Mouse (Mus musculus): ENCODE data around the gene Abhd11. TPM values are rescaled to one million over a fixed set of nuclear protein-coding genes. Genes with fewer than 3 reads are reported as not detected.

Abhd11 gene
- polyA plus RNA-seq, 1 experiment from 2014 or later = 42.7 TPM

- no peak overlapping the region for H3K4me2 ChIP-seq (ENCODE audit: low read depth, low read length)
- no peak overlapping the region for H3K9ac ChIP-seq (replicated peaks; ENCODE audit: low read length)
- DNase-seq (ENCODE audit: low spot score) (no peak), ATAC-seq (replicated peaks; ENCODE audit: insufficient number of reproducible peaks, low FRiP score, low TSS enrichment, low read depth) (no peak)
- H3K4me1 ChIP-seq (ENCODE audit: control insufficient read depth, insufficient read depth, low read length) = no peaks in the 10 kb centered on the region
- no peaks in the 10 kb centered on the region for H3K36me3 ChIP-seq (replicated peaks; ENCODE audit: control insufficient read depth, insufficient read depth, low read depth, low read length)
- no peaks in the 10 kb centered on the region for H3K27me3 ChIP-seq (ENCODE audit: control insufficient read depth, insufficient read depth, low read length)
- H3K4me3 ChIP-seq (ENCODE audit: low read depth, low read length) = no peak overlapping the region
- H3K27ac ChIP-seq (replicated peaks; ENCODE audit: low read depth, low read length) = no peak overlapping the region
- 89% methylated on average over 4 of the region's 4 CpGs for WGBS
- H3K9me3 ChIP-seq (replicated peaks; ENCODE audit: control insufficient read depth, low read length) = no peaks in the 10 kb centered on the region
These were observed 31.1 kb upstream of the Abhd11 start for GRCm38 (mm10) chr5:134977837-134978236.

GRCm38 (mm10) chr5:134981149-134981548 is 27.8 kb upstream of the Abhd11 start:
- Histone ChIP-seq H3K4me1 (ENCODE audit: control insufficient read depth, insufficient read depth, low read length) (no peaks in the 10 kb centered on the region; the same call in 1 of the 2 replicates), H3K27ac (replicated peaks; ENCODE audit: low read depth, low read length) (no peak overlapping the region), H3K9me3 (replicated peaks; ENCODE audit: control insufficient read depth, low read length) (no peaks in the 10 kb centered on the region), H3K4me2 (ENCODE audit: low read depth, low read length) (no peak overlapping the region), H3K9ac (replicated peaks; ENCODE audit: low read length) (no peak overlapping the region), H3K36me3 (replicated peaks; ENCODE audit: control insufficient read depth, insufficient read depth, low read depth, low read length) (no peaks in the 10 kb centered on the region), H3K4me3 (ENCODE audit: low read depth, low read length) (no peak overlapping the region), H3K27me3 (ENCODE audit: control insufficient read depth, insufficient read depth, low read length) (peaks cover 16% of the 10 kb centered on the region)
- 49% methylated on average over 10 of the region's 10 CpGs for WGBS
- no peak for ATAC-seq (replicated peaks; ENCODE audit: insufficient number of reproducible peaks, low FRiP score, low TSS enrichment, low read depth)
- no peak for DNase-seq (ENCODE audit: low spot score)

- DNase-seq (ENCODE audit: low spot score) (no peak), ATAC-seq (replicated peaks; ENCODE audit: insufficient number of reproducible peaks, low FRiP score, low TSS enrichment, low read depth) (no peak)
- 81% methylated on average over 1 of the region's 1 CpGs for WGBS
- H3K27ac ChIP-seq (replicated peaks; ENCODE audit: low read depth, low read length) = no peak overlapping the region
- peaks cover 35% of the 10 kb centered on the region for H3K27me3 ChIP-seq (ENCODE audit: control insufficient read depth, insufficient read depth, low read length)
- H3K9ac ChIP-seq (replicated peaks; ENCODE audit: low read length) = no peak overlapping the region
- no peak overlapping the region for H3K4me2 ChIP-seq (ENCODE audit: low read depth, low read length)
- H3K4me1 ChIP-seq (ENCODE audit: control insufficient read depth, insufficient read depth, low read length) = peaks cover 2% of the 10 kb centered on the region
- H3K9me3 ChIP-seq (replicated peaks; ENCODE audit: control insufficient read depth, low read length) = no peaks in the 10 kb centered on the region
- no peaks in the 10 kb centered on the region for H3K36me3 ChIP-seq (replicated peaks; ENCODE audit: control insufficient read depth, insufficient read depth, low read depth, low read length)
- no peak overlapping the region for H3K4me3 ChIP-seq (ENCODE audit: low read depth, low read length)
These were observed 25.8 kb upstream of the Abhd11 start for GRCm38 (mm10) chr5:134983111-134983510.

GRCm38 (mm10) chr5:134983771-134984170 is 25.2 kb upstream of the Abhd11 start:
- no peak overlapping the region for H3K4me2 ChIP-seq (ENCODE audit: low read depth, low read length)
- DNase-seq (ENCODE audit: low spot score) (no peak), ATAC-seq (replicated peaks; ENCODE audit: insufficient number of reproducible peaks, low FRiP score, low TSS enrichment, low read depth) (no peak)
- H3K27ac ChIP-seq (replicated peaks; ENCODE audit: low read depth, low read length) = no peak overlapping the region
- no peak overlapping the region for H3K9ac ChIP-seq (replicated peaks; ENCODE audit: low read length)
- no peaks in the 10 kb centered on the region for H3K36me3 ChIP-seq (replicated peaks; ENCODE audit: control insufficient read depth, insufficient read depth, low read depth, low read length)
- WGBS = 6% methylated on average over 3 of the region's 3 CpGs
- H3K4me3 ChIP-seq (ENCODE audit: low read depth, low read length) = no peak overlapping the region
- peaks cover 2% of the 10 kb centered on the region for H3K4me1 ChIP-seq (ENCODE audit: control insufficient read depth, insufficient read depth, low read length)
- peaks cover 35% of the 10 kb centered on the region for H3K27me3 ChIP-seq (ENCODE audit: control insufficient read depth, insufficient read depth, low read length)
- no peaks in the 10 kb centered on the region for H3K9me3 ChIP-seq (replicated peaks; ENCODE audit: control insufficient read depth, low read length)

- Histone ChIP-seq H3K4me3 (ENCODE audit: low read depth, low read length) (peak within 1 kb of the TSS; percentile 22), H3K27ac (replicated peaks; ENCODE audit: low read depth, low read length) (no peak within 1 kb of the TSS), H3K9ac (replicated peaks; ENCODE audit: low read length) (peak within 1 kb of the TSS; percentile 34), H3K36me3 (replicated peaks; ENCODE audit: control insufficient read depth, insufficient read depth, low read depth, low read length) (no peaks in the 10 kb centered on the region), H3K27me3 (ENCODE audit: control insufficient read depth, insufficient read depth, low read length) (peaks cover 35% of the 10 kb centered on the region), H3K9me3 (replicated peaks; ENCODE audit: control insufficient read depth, low read length) (no peaks in the 10 kb centered on the region), H3K4me2 (ENCODE audit: low read depth, low read length) (peak within 1 kb of the TSS; percentile 39), H3K4me1 (ENCODE audit: control insufficient read depth, insufficient read depth, low read length) (peaks cover 2% of the 10 kb centered on the region)
- WGBS = under 1% methylated on average over 25 of the region's 25 CpGs
- peak; percentile 57 for DNase-seq (ENCODE audit: low spot score)
- peak; percentile 72 for ATAC-seq (replicated peaks; ENCODE audit: insufficient number of reproducible peaks, low FRiP score, low TSS enrichment, low read depth)
These were observed 23.2 kb upstream of the Abhd11 start, which contains the start of gene Cldn3 for GRCm38 (mm10) chr5:134985633-134986297. Cldn3 (plus strand) TSS chr5:134986214.

- 3% methylated on average over 79 of the region's 79 CpGs for WGBS
- H3K9me3 ChIP-seq (replicated peaks; ENCODE audit: control insufficient read depth, low read length) = no peaks in the 10 kb centered on the region
- DNase-seq (ENCODE audit: low spot score) (peak; percentile 43), ATAC-seq (replicated peaks; ENCODE audit: insufficient number of reproducible peaks, low FRiP score, low TSS enrichment, low read depth) (no peak)
- H3K4me2 ChIP-seq (ENCODE audit: low read depth, low read length) = peak overlapping the region; percentile 39
- H3K4me1 ChIP-seq (ENCODE audit: control insufficient read depth, insufficient read depth, low read length) = peaks cover 2% of the 10 kb centered on the region
- no peak overlapping the region for H3K27ac ChIP-seq (replicated peaks; ENCODE audit: low read depth, low read length)
- peaks cover 35% of the 10 kb centered on the region for H3K27me3 ChIP-seq (ENCODE audit: control insufficient read depth, insufficient read depth, low read length)
- peak overlapping the region; percentile 34 for H3K9ac ChIP-seq (replicated peaks; ENCODE audit: low read length)
- H3K36me3 ChIP-seq (replicated peaks; ENCODE audit: control insufficient read depth, insufficient read depth, low read depth, low read length) = no peaks in the 10 kb centered on the region
- H3K4me3 ChIP-seq (ENCODE audit: low read depth, low read length) = peak overlapping the region; percentile 22
These were observed 22.4 kb upstream of the Abhd11 start for GRCm38 (mm10) chr5:134986298-134987268.

- 79% methylated on average over 11 of the region's 11 CpGs for WGBS
- no peaks in the 10 kb centered on the region for H3K36me3 ChIP-seq (replicated peaks; ENCODE audit: control insufficient read depth, insufficient read depth, low read depth, low read length)
- no peak overlapping the region for H3K4me2 ChIP-seq (ENCODE audit: low read depth, low read length)
- H3K27me3 ChIP-seq (ENCODE audit: control insufficient read depth, insufficient read depth, low read length) = peaks cover 35% of the 10 kb centered on the region
- H3K4me1 ChIP-seq (ENCODE audit: control insufficient read depth, insufficient read depth, low read length) = peaks cover 2% of the 10 kb centered on the region
- ATAC-seq (replicated peaks; ENCODE audit: insufficient number of reproducible peaks, low FRiP score, low TSS enrichment, low read depth) = no peak
- H3K9ac ChIP-seq (replicated peaks; ENCODE audit: low read length) = no peak overlapping the region
- H3K4me3 ChIP-seq (ENCODE audit: low read depth, low read length) = no peak overlapping the region
- no peak for DNase-seq (ENCODE audit: low spot score)
- no peaks in the 10 kb centered on the region for H3K9me3 ChIP-seq (replicated peaks; ENCODE audit: control insufficient read depth, low read length)
- no peak overlapping the region for H3K27ac ChIP-seq (replicated peaks; ENCODE audit: low read depth, low read length)
These were observed 19.8 kb upstream of the Abhd11 start for GRCm38 (mm10) chr5:134989166-134989565.

GRCm38 (mm10) chr5:134989741-134990140 is 19.2 kb upstream of the Abhd11 start:
- Histone ChIP-seq H3K27me3 (ENCODE audit: control insufficient read depth, insufficient read depth, low read length) (peaks cover 33% of the 10 kb centered on the region), H3K27ac (replicated peaks; ENCODE audit: low read depth, low read length) (no peak overlapping the region), H3K4me2 (ENCODE audit: low read depth, low read length) (no peak overlapping the region), H3K9me3 (replicated peaks; ENCODE audit: control insufficient read depth, low read length) (no peaks in the 10 kb centered on the region), H3K4me1 (ENCODE audit: control insufficient read depth, insufficient read depth, low read length) (peaks cover 2% of the 10 kb centered on the region), H3K36me3 (replicated peaks; ENCODE audit: control insufficient read depth, insufficient read depth, low read depth, low read length) (no peaks in the 10 kb centered on the region), H3K9ac (replicated peaks; ENCODE audit: low read length) (no peak overlapping the region), H3K4me3 (ENCODE audit: low read depth, low read length) (no peak overlapping the region)
- DNase-seq (ENCODE audit: low spot score) (no peak), ATAC-seq (replicated peaks; ENCODE audit: insufficient number of reproducible peaks, low FRiP score, low TSS enrichment, low read depth) (no peak)
- 42% methylated on average over 6 of the region's 6 CpGs for WGBS

Data from embryonic facial prominence, embryonic 11.5 days (tissue).